Mouse (Mus musculus): ENCODE measurements at regions not wholly inside any gene's neighbourhood (a gene's known extent, or its start where the extent isn't known, plus 50 kb on each side); places are given as distances from the start of the nearest gene placed in this dataset.

DNA sequence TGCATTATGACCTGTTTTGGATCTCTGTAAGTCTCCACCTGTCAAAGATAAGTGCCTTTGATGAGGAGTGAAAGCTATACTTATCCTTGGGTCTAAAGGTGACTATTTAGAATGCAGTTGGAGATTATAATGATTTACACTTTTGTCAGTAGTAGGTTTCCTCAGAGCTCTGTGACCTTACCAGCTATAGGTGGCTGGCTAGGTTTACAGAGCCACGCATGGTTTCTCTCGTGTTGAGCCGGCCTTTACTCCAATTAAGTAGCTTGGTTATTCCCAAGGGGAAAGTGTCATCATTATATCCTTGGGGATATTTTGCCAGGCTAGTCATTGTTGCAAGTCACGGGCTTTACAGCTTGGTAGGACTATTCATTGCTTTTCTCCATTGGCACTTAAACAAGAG is 408.5 kb upstream of the Ube2e3 start:
- Histone ChIP-seq H3K4me1 (ENCODE audit: control insufficient read depth, insufficient read depth, low read length) (no peaks in the 10 kb centered on the region), H3K4me3 (ENCODE audit: insufficient read depth, low read length) (no peak overlapping the region), H3K27ac (ENCODE audit: insufficient read depth, low read depth, low read length) (no peak overlapping the region)
- no peak for TF ChIP-seq CTCF (IDR thresholded peaks at IDR 0.05; ENCODE audit: low read depth, low read length)
- no peak for TF ChIP-seq POLR2A (IDR thresholded peaks at IDR 0.05; ENCODE audit: borderline replicate concordance, low read depth, low read length)

DNA sequence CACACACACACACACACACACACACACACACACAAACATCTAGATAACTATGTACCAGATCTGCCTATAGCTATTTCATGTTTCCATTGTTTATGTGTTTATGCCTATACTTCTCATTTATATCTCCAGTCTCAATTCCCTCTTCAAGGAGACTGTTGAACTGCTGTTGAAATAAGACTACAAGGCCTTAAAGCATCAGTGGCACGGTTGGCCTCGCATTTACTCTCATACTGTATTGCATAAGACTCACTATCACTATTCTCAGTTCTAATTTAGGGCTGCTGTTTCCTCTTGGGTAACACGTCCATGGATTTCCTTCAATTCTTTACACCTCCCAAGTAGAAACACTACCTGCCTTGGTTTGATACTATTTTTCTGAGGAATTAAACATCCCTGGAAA is 414.5 kb upstream of the Ube2e3 start:
- TF ChIP-seq POLR2A (IDR thresholded peaks at IDR 0.05; ENCODE audit: borderline replicate concordance, low read depth, low read length) (no peak), CTCF (IDR thresholded peaks at IDR 0.05; ENCODE audit: low read depth, low read length) (no peak)
- Histone ChIP-seq H3K4me3 (ENCODE audit: insufficient read depth, low read length) (no peak overlapping the region), H3K27ac (ENCODE audit: insufficient read depth, low read depth, low read length) (no peak overlapping the region), H3K4me1 (ENCODE audit: control insufficient read depth, insufficient read depth, low read length) (no peaks in the 10 kb centered on the region)

GRCm38 (mm10) chr2:78436816-78437215 is 431.1 kb upstream of the Ube2e3 start:
- TF ChIP-seq CTCF (IDR thresholded peaks at IDR 0.05; ENCODE audit: low read depth, low read length) (no peak), POLR2A (IDR thresholded peaks at IDR 0.05; ENCODE audit: borderline replicate concordance, low read depth, low read length) (no peak)
- Histone ChIP-seq H3K4me1 (ENCODE audit: control insufficient read depth, insufficient read depth, low read length) (no peaks in the 10 kb centered on the region), H3K27ac (ENCODE audit: insufficient read depth, low read depth, low read length) (no peak overlapping the region)

DNA sequence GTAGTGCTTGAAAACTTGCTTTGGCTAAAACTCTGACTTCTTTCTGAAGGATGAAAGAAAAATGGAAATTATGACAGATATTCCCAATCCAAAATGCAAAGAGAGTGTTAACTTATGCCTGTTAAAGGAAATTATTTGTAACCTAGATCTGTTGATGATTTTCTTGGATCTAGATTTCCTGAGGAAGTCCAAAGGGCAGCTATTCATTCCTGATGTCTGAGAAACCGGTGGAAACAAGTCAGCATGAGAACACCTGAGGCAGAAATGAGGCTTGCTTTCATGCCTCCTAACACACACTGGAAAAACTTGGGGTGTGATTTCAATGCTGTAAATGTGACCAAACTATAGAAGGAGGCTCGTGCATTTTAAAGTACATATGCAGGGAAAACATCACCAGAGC is 432.9 kb upstream of the Ube2e3 start:
- H3K4me1 ChIP-seq (ENCODE audit: control insufficient read depth, insufficient read depth, low read length), result no peaks in the 10 kb centered on the region
- no peak for TF ChIP-seq POLR2A (IDR thresholded peaks at IDR 0.05; ENCODE audit: borderline replicate concordance, low read depth, low read length)
- no peak for TF ChIP-seq CTCF (IDR thresholded peaks at IDR 0.05; ENCODE audit: low read depth, low read length)
- H3K27ac ChIP-seq (ENCODE audit: insufficient read depth, low read depth, low read length), result no peak overlapping the region
- no peak overlapping the region for H3K4me3 ChIP-seq (ENCODE audit: insufficient read depth, low read length)

More at GRCm38 (mm10) chr2:78436816-78437215, 431.1 kb upstream of the Ube2e3 start:
- H3K4me3 ChIP-seq (ENCODE audit: insufficient read depth, low read length), result no peak overlapping the region

DNA sequence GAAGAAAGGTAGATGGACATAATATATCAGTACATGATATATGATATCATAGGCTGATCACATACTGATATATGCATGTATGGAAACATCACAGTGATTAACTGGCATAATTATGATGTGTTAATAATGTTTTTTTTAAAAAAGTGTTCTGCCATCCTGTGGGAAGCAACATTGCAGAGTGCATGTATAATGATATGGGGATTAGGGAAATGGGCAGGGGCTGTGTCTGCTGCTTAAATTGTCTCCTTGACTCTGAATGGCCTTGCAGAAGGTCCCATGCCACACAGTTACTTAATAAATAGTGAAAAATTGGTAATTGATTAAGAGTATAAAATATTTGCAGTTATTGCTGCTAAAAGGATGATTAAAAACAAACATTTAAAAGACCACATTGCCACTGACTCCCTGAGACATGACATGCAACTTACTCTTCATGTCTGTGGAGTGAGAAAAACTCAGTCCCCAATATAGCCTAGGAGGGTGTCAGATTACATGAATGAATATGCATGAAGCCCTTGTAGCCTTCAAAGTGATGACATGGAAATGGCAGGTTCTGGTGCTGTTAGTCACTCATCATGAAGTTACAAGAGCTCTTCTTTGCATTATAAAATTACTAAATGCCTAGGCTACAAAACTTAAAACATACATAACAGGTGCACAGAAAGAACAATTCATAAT is 440.1 kb upstream of the Ube2e3 start:
- no peak for TF ChIP-seq CTCF (IDR thresholded peaks at IDR 0.05; ENCODE audit: low read depth, low read length)
- TF ChIP-seq POLR2A (IDR thresholded peaks at IDR 0.05; ENCODE audit: borderline replicate concordance, low read depth, low read length), result no peak
- Histone ChIP-seq H3K4me3 (ENCODE audit: insufficient read depth, low read length) (no peak overlapping the region), H3K4me1 (ENCODE audit: control insufficient read depth, insufficient read depth, low read length) (no peaks in the 10 kb centered on the region), H3K27ac (ENCODE audit: insufficient read depth, low read depth, low read length) (no peak overlapping the region)

DNA sequence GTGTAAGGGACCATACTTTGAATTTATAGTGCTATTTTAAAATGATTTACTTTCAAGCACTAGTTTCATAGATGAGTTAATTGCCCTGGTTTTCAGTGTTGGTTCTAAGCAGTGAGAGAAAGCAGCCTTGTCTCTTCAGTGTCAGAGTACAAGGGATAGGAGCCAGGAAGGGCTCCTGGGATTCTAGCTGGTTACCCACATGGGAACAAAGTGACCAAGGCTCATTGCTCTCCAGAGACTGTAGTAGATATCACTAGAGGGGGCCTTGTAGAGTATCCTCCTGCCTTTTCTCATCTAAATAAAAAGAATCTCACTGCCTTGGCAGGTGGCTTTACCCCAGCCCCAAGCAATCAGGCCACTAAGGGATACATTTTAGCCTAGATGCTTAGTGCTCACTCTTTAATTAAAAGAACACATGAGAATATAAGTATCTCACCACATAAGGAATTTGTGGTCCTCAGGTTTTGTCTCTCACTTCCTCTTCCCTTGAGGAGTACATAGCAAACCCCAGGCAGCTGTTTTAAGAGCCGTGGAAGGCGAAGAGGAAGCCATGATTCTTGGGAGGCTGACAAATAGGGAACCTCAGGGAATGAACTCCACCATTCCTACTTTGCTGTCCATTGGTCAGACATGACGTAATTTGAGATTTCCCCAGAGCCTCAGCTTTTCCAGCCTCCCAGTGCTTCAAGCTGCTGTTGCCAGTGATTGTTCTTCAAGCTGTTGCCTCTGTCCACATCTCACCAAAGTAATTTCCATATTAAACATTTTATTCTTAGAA is 449.2 kb upstream of the Ube2e3 start:
- H3K4me3 ChIP-seq (ENCODE audit: insufficient read depth, low read length), result no peak overlapping the region
- H3K27ac ChIP-seq (ENCODE audit: insufficient read depth, low read depth, low read length), result no peak overlapping the region
- no peak for TF ChIP-seq CTCF (IDR thresholded peaks at IDR 0.05; ENCODE audit: low read depth, low read length)
- H3K4me1 ChIP-seq (ENCODE audit: control insufficient read depth, insufficient read depth, low read length), result peaks cover 5% of the 10 kb centered on the region

GRCm38 (mm10) chr2:78416574-78417109 is 451.3 kb upstream of the Ube2e3 start:
- TF ChIP-seq CTCF (IDR thresholded peaks at IDR 0.05; ENCODE audit: low read depth, low read length) (no peak), POLR2A (IDR thresholded peaks at IDR 0.05; ENCODE audit: borderline replicate concordance, low read depth, low read length) (no peak)
- no peak overlapping the region for H3K4me3 ChIP-seq (ENCODE audit: insufficient read depth, low read length)
- H3K27ac ChIP-seq (ENCODE audit: insufficient read depth, low read depth, low read length), result no peak overlapping the region
- H3K4me1 ChIP-seq (ENCODE audit: control insufficient read depth, insufficient read depth, low read length), result peaks cover 5% of the 10 kb centered on the region

GRCm38 (mm10) chr2:78412985-78413384 is 454.9 kb upstream of the Ube2e3 start:
- TF ChIP-seq CTCF (IDR thresholded peaks at IDR 0.05; ENCODE audit: low read depth, low read length) (no peak), POLR2A (IDR thresholded peaks at IDR 0.05; ENCODE audit: borderline replicate concordance, low read depth, low read length) (no peak)
- H3K4me3 ChIP-seq (ENCODE audit: insufficient read depth, low read length), result no peak overlapping the region
- no peak overlapping the region for H3K27ac ChIP-seq (ENCODE audit: insufficient read depth, low read depth, low read length)
- no peaks in the 10 kb centered on the region for H3K4me1 ChIP-seq (ENCODE audit: control insufficient read depth, insufficient read depth, low read length)

DNA sequence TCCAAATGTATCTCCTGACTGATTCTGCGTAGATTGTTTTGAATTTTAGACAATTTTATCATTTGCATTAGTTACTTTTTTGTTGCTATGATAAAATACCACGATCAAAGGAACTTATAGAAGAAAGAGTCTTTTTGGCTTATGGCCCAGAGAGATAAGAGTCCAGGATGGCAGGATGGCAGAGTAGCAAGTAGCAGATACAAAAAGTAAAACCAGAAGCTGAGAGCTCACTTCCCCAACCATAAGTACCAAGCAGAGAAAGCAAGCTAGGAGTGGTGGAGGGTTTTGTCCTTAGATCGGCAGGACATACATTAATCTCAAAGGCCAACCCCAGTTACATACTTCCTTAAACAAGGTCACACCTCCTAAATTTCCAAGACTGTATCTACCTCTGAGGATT is 457.7 kb upstream of the Cwc22 start:
- H3K27ac ChIP-seq (ENCODE audit: insufficient read depth, low read depth, low read length), result no peak overlapping the region
- no peak overlapping the region for H3K4me3 ChIP-seq (ENCODE audit: insufficient read depth, low read length)
- no peaks in the 10 kb centered on the region for H3K4me1 ChIP-seq (ENCODE audit: control insufficient read depth, insufficient read depth, low read length)
- TF ChIP-seq CTCF (IDR thresholded peaks at IDR 0.05; ENCODE audit: low read depth, low read length) (no peak), POLR2A (IDR thresholded peaks at IDR 0.05; ENCODE audit: borderline replicate concordance, low read depth, low read length) (no peak)

DNA sequence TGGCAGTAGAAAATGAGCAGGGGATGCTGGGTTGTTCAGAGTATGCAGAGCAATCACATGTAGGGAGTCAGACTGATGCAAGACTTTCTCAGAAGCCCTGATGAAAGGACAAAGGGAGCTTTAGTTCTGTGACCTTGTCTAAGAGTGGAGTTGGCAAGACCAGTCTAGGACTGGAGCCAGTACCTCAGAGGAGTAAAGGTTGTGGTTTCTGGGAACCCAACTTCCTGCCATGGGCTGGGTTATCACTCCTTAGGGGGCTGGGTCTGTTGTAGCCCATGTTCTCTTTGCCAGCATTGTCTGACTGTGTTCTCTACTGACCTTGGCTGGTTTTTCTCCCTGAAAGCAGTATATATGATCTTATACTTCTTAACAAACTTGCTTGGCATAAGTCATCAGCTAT is 453.1 kb upstream of the Cwc22 start:
- Histone ChIP-seq H3K27ac (ENCODE audit: insufficient read depth, low read depth, low read length) (no peak overlapping the region), H3K4me1 (ENCODE audit: control insufficient read depth, insufficient read depth, low read length) (peaks cover 4% of the 10 kb centered on the region; the same call in 1 of the 2 replicates), H3K4me3 (ENCODE audit: insufficient read depth, low read length) (no peak overlapping the region)
- no peak for TF ChIP-seq CTCF (IDR thresholded peaks at IDR 0.05; ENCODE audit: low read depth, low read length)
- TF ChIP-seq POLR2A (IDR thresholded peaks at IDR 0.05; ENCODE audit: borderline replicate concordance, low read depth, low read length), result no peak

All from bone marrow macrophage, adult 2 months (primary cell).